14 mouse cellular contexts compared by ENCODE assay signal in the genomic region with DNA sequence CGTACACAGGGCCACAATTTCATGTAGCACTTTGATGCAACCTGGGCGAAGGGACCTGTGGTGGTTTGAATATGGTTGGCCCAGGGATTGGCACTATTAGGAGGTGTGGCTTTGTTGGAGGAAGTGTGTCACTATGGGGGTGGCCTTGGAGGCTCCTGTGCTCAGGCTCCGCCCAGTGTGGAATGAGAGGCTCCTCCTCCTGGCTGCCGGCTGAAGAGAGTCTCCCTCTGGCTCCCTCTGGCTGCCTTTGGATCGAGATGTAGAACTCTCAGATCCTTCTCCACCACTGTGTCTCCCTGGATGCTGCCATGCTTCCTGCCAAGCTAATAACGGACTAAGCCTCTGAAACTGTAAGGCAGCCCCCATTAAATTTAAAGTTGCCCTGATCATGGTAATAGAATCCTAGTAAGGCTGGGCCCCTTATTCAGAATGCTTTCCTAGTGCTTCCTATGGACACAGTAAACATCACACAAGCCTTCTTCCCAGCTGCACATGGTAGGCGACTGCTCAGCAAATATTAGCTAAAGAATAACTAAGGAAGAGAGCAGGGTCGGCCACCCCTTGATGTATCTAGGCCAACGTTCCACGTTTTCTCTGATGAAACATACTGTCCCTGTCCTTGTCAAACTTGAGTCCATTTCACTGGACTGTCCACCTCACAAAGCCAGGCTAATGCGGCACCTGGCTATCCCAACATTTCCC.
DNase-seq lines count a peak whose midpoint lies in the region; ATAC-seq and TF ChIP-seq lines count a peak whose summit lies in the region.
"Had no signal": no experiment of that assay in that cellular context is flagged by ENCODE, and none has a peak within 500 bp of the region (broad histone marks: within the 10 kb centered on the region; RNA-seq: fewer than 3 reads in every experiment).

No protein-coding gene starts in this region.

- ATAC-seq in limb, embryonic 11.5 days (ENCODE audit: insufficient number of reproducible peaks, low FRiP score, low TSS enrichment, low read depth), result 0 out of 2 replicates have a peak, but pooled peaks have one; percentile 21

- WGBS in limb, embryonic 11.5 days, result 81% methylated on average over 11 of the region's 11 CpGs

- H3K9me3 ChIP-seq in limb, embryonic 11.5 days (ENCODE audit: control insufficient read depth, low read length), result no peaks in the 10 kb centered on the region
- H3K9me3 ChIP-seq: embryonic facial prominence, embryonic 13.5 days; G1E; limb, embryonic 13.5 days had no signal

- H3K27me3 ChIP-seq in limb, embryonic 11.5 days (ENCODE audit: control insufficient read depth, insufficient read depth, low read length), result no peaks in the 10 kb centered on the region
- H3K27me3 ChIP-seq: embryonic facial prominence, embryonic 13.5 days; limb, embryonic 13.5 days had no signal

- DNase-seq in adrenal gland, postnatal 14 days, result peak; percentile 26
- no peak for DNase-seq in adrenal gland, adult 18-20 months (ENCODE audit: low spot score in 2 of 2)
- DNase-seq in layer of hippocampus, adult 2 months (ENCODE audit: low spot score in 2 of 2), result no peak
- DNase-seq in layer of hippocampus, postnatal 10 days (ENCODE audit: low spot score in 2 of 2), result no peak
- DNase-seq in R1 (ENCODE audit: low read depth, low spot score), result peak; percentile 83
- DNase-seq in limb, embryonic 11.5 days (ENCODE audit: low spot score), result peak; percentile 23
- no peak for DNase-seq in ovary, adult 18-20 months (ENCODE audit: low spot score)
- no peak for DNase-seq in thymus, postnatal 0 days (ENCODE audit: low spot score)
- DNase-seq: heart, postnatal 10 days; thymus, postnatal 14 days had no signal

- 0 out of 2 replicates have a peak, but pooled peaks have one; percentile 16 for TF ChIP-seq CTCF in layer of hippocampus, adult 2 months (conservative IDR thresholded peaks at IDR 0.05)

- H3K4me1 ChIP-seq in limb, embryonic 11.5 days (ENCODE audit: control insufficient read depth, insufficient read depth, low read length), result peaks cover 5% of the 10 kb centered on the region; the same call in 1 of the 2 replicates

- no peak overlapping the region for H3K27ac ChIP-seq in layer of hippocampus, adult 2 months
- H3K27ac ChIP-seq in limb, embryonic 11.5 days (replicated peaks; ENCODE audit: low read depth, low read length), result no peak overlapping the region
- H3K27ac ChIP-seq: embryonic facial prominence, embryonic 13.5 days; limb, embryonic 13.5 days had no signal

- 0 out of 2 replicates have a peak overlapping the region, but pooled peaks have one; percentile 7 for H3K4me2 ChIP-seq in limb, embryonic 11.5 days (ENCODE audit: low read depth, severe bottlenecking)
- H3K4me2 ChIP-seq: embryonic facial prominence, embryonic 13.5 days had no signal

- no peak overlapping the region for H3K4me3 ChIP-seq in layer of hippocampus, adult 2 months
- H3K4me3 ChIP-seq in limb, embryonic 11.5 days (ENCODE audit: low read depth, low read length), result no peak overlapping the region
- H3K4me3 ChIP-seq: embryonic facial prominence, embryonic 13.5 days; limb, embryonic 13.5 days; myocyte had no signal

- H3K36me3 ChIP-seq in limb, embryonic 11.5 days (ENCODE audit: control insufficient read depth, insufficient read depth, low read length), result no peaks in the 10 kb centered on the region
- H3K36me3 ChIP-seq: embryonic facial prominence, embryonic 13.5 days; G1E; limb, embryonic 13.5 days had no signal

- H3K9ac ChIP-seq in limb, embryonic 11.5 days (ENCODE audit: low read length), result no peak overlapping the region
- H3K9ac ChIP-seq: embryonic facial prominence, embryonic 13.5 days; limb, embryonic 13.5 days had no signal

Comparison
In these comparisons a context has a peak if more than half of its experiments do, and no peak if none do; other contexts are left out.
1. DNase-seq: peak in adrenal gland, postnatal 14 days (single experiment), R1 (single experiment) and limb, embryonic 11.5 days (single experiment); none in adrenal gland, adult 18-20 months (0 of 2), layer of hippocampus, adult 2 months (0 of 2), layer of hippocampus, postnatal 10 days (0 of 2), ovary, adult 18-20 months (single experiment) and thymus, postnatal 0 days (single experiment).